Mouse (Mus musculus): ENCODE measurements around the gene Mrpl37. TPM values are rescaled to one million over a fixed set of nuclear protein-coding genes. Genes with fewer than 3 reads are reported as not detected.

Gene Mrpl37
- polyA plus RNA-seq, 1 experiment from 2014 or later = 122 TPM

- Histone ChIP-seq H3K9me3 (replicated peaks; ENCODE audit: control insufficient read depth, low read length) (no peaks in the 10 kb centered on the region), H3K36me3 (replicated peaks; ENCODE audit: control insufficient read depth, insufficient read depth, low read depth, low read length) (peaks cover 3% of the 10 kb centered on the region; the same call in 1 of the 2 replicates), H3K4me2 (ENCODE audit: low read depth, low read length) (no peak overlapping the region), H3K27me3 (ENCODE audit: control insufficient read depth, insufficient read depth, low read length) (no peaks in the 10 kb centered on the region), H3K27ac (replicated peaks; ENCODE audit: low read depth, low read length) (no peak overlapping the region), H3K9ac (replicated peaks; ENCODE audit: low read length) (no peak overlapping the region), H3K4me1 (ENCODE audit: control insufficient read depth, insufficient read depth, low read length) (peaks cover 2% of the 10 kb centered on the region), H3K4me3 (ENCODE audit: low read depth, low read length) (no peak overlapping the region)
- DNase-seq (ENCODE audit: low spot score) (no peak), ATAC-seq (replicated peaks; ENCODE audit: insufficient number of reproducible peaks, low FRiP score, low TSS enrichment, low read depth) (no peak)
- WGBS = 90% methylated on average over 3 of the region's 3 CpGs
Observed at GRCm38 (mm10) chr4:107063214-107063613, 3.5 kb downstream of the Mrpl37 start.

GRCm38 (mm10) chr4:107061560-107061959 is 5.1 kb downstream of the Mrpl37 start:
- WGBS = 88% methylated on average over 4 of the region's 4 CpGs
- DNase-seq (ENCODE audit: low spot score) (no peak), ATAC-seq (replicated peaks; ENCODE audit: insufficient number of reproducible peaks, low FRiP score, low TSS enrichment, low read depth) (no peak)
- Histone ChIP-seq H3K4me3 (ENCODE audit: low read depth, low read length) (no peak overlapping the region), H3K36me3 (replicated peaks; ENCODE audit: control insufficient read depth, insufficient read depth, low read depth, low read length) (peaks cover 3% of the 10 kb centered on the region), H3K4me1 (ENCODE audit: control insufficient read depth, insufficient read depth, low read length) (peaks cover 2% of the 10 kb centered on the region), H3K9me3 (replicated peaks; ENCODE audit: control insufficient read depth, low read length) (no peaks in the 10 kb centered on the region), H3K27ac (replicated peaks; ENCODE audit: low read depth, low read length) (no peak overlapping the region), H3K27me3 (ENCODE audit: control insufficient read depth, insufficient read depth, low read length) (no peaks in the 10 kb centered on the region), H3K9ac (replicated peaks; ENCODE audit: low read length) (no peak overlapping the region), H3K4me2 (ENCODE audit: low read depth, low read length) (no peak overlapping the region)

GRCm38 (mm10) chr4:107058781-107059180 is 7.9 kb downstream of the Mrpl37 start:
- Histone ChIP-seq H3K27me3 (ENCODE audit: control insufficient read depth, insufficient read depth, low read length) (no peaks in the 10 kb centered on the region), H3K36me3 (replicated peaks; ENCODE audit: control insufficient read depth, insufficient read depth, low read depth, low read length) (peaks cover 3% of the 10 kb centered on the region), H3K9ac (replicated peaks; ENCODE audit: low read length) (no peak overlapping the region), H3K4me1 (ENCODE audit: control insufficient read depth, insufficient read depth, low read length) (no peaks in the 10 kb centered on the region), H3K4me2 (ENCODE audit: low read depth, low read length) (no peak overlapping the region), H3K4me3 (ENCODE audit: low read depth, low read length) (no peak overlapping the region), H3K27ac (replicated peaks; ENCODE audit: low read depth, low read length) (no peak overlapping the region), H3K9me3 (replicated peaks; ENCODE audit: control insufficient read depth, low read length) (no peaks in the 10 kb centered on the region)
- 88% methylated on average over 6 of the region's 6 CpGs for WGBS
- DNase-seq (ENCODE audit: low spot score) (no peak), ATAC-seq (replicated peaks; ENCODE audit: insufficient number of reproducible peaks, low FRiP score, low TSS enrichment, low read depth) (no peak)

GRCm38 (mm10) chr4:107058346-107058745 is 8.3 kb downstream of the Mrpl37 start:
- 85% methylated on average over 5 of the region's 5 CpGs for WGBS
- H3K27ac ChIP-seq (replicated peaks; ENCODE audit: low read depth, low read length) = no peak overlapping the region
- H3K9me3 ChIP-seq (replicated peaks; ENCODE audit: control insufficient read depth, low read length) = no peaks in the 10 kb centered on the region
- H3K36me3 ChIP-seq (replicated peaks; ENCODE audit: control insufficient read depth, insufficient read depth, low read depth, low read length) = peaks cover 3% of the 10 kb centered on the region
- H3K4me3 ChIP-seq (ENCODE audit: low read depth, low read length) = no peak overlapping the region
- no peak for DNase-seq (ENCODE audit: low spot score)
- H3K4me2 ChIP-seq (ENCODE audit: low read depth, low read length) = no peak overlapping the region
- H3K4me1 ChIP-seq (ENCODE audit: control insufficient read depth, insufficient read depth, low read length) = no peaks in the 10 kb centered on the region
- H3K27me3 ChIP-seq (ENCODE audit: control insufficient read depth, insufficient read depth, low read length) = no peaks in the 10 kb centered on the region
- no peak overlapping the region for H3K9ac ChIP-seq (replicated peaks; ENCODE audit: low read length)
- no peak for ATAC-seq (replicated peaks; ENCODE audit: insufficient number of reproducible peaks, low FRiP score, low TSS enrichment, low read depth)

- no peak overlapping the region for H3K27ac ChIP-seq (replicated peaks; ENCODE audit: low read depth, low read length)
- WGBS = 78% methylated on average over 3 of the region's 3 CpGs
- H3K36me3 ChIP-seq (replicated peaks; ENCODE audit: control insufficient read depth, insufficient read depth, low read depth, low read length) = peaks cover 3% of the 10 kb centered on the region
- no peak overlapping the region for H3K4me2 ChIP-seq (ENCODE audit: low read depth, low read length)
- no peak overlapping the region for H3K9ac ChIP-seq (replicated peaks; ENCODE audit: low read length)
- no peaks in the 10 kb centered on the region for H3K27me3 ChIP-seq (ENCODE audit: control insufficient read depth, insufficient read depth, low read length)
- no peaks in the 10 kb centered on the region for H3K4me1 ChIP-seq (ENCODE audit: control insufficient read depth, insufficient read depth, low read length)
- no peak overlapping the region for H3K4me3 ChIP-seq (ENCODE audit: low read depth, low read length)
- H3K9me3 ChIP-seq (replicated peaks; ENCODE audit: control insufficient read depth, low read length) = no peaks in the 10 kb centered on the region
- ATAC-seq (replicated peaks; ENCODE audit: insufficient number of reproducible peaks, low FRiP score, low TSS enrichment, low read depth) (no peak), DNase-seq (ENCODE audit: low spot score) (no peak)
Observed at GRCm38 (mm10) chr4:107056088-107056487, 10.6 kb downstream of the Mrpl37 start.

GRCm38 (mm10) chr4:107052962-107053553 is 13.6 kb downstream of the Mrpl37 start:
- Histone ChIP-seq H3K4me2 (ENCODE audit: low read depth, low read length) (no peak overlapping the region), H3K4me3 (ENCODE audit: low read depth, low read length) (no peak overlapping the region), H3K27ac (replicated peaks; ENCODE audit: low read depth, low read length) (no peak overlapping the region), H3K27me3 (ENCODE audit: control insufficient read depth, insufficient read depth, low read length) (no peaks in the 10 kb centered on the region), H3K36me3 (replicated peaks; ENCODE audit: control insufficient read depth, insufficient read depth, low read depth, low read length) (peaks cover 6% of the 10 kb centered on the region), H3K9me3 (replicated peaks; ENCODE audit: control insufficient read depth, low read length) (no peaks in the 10 kb centered on the region), H3K4me1 (ENCODE audit: control insufficient read depth, insufficient read depth, low read length) (no peaks in the 10 kb centered on the region), H3K9ac (replicated peaks; ENCODE audit: low read length) (no peak overlapping the region)
- ATAC-seq (replicated peaks; ENCODE audit: insufficient number of reproducible peaks, low FRiP score, low TSS enrichment, low read depth) = no peak
- WGBS = 48% methylated on average over 5 of the region's 5 CpGs
- no peak for DNase-seq (ENCODE audit: low spot score)

GRCm38 (mm10) chr4:107051889-107052288 is 14.8 kb downstream of the Mrpl37 start:
- H3K4me3 ChIP-seq (ENCODE audit: low read depth, low read length) = no peak overlapping the region
- DNase-seq (ENCODE audit: low spot score) (no peak), ATAC-seq (replicated peaks; ENCODE audit: insufficient number of reproducible peaks, low FRiP score, low TSS enrichment, low read depth) (no peak)
- H3K36me3 ChIP-seq (replicated peaks; ENCODE audit: control insufficient read depth, insufficient read depth, low read depth, low read length) = peaks cover 10% of the 10 kb centered on the region
- no peaks in the 10 kb centered on the region for H3K4me1 ChIP-seq (ENCODE audit: control insufficient read depth, insufficient read depth, low read length)
- H3K9ac ChIP-seq (replicated peaks; ENCODE audit: low read length) = no peak overlapping the region
- no peak overlapping the region for H3K4me2 ChIP-seq (ENCODE audit: low read depth, low read length)
- no peak overlapping the region for H3K27ac ChIP-seq (replicated peaks; ENCODE audit: low read depth, low read length)
- no peaks in the 10 kb centered on the region for H3K27me3 ChIP-seq (ENCODE audit: control insufficient read depth, insufficient read depth, low read length)
- no peaks in the 10 kb centered on the region for H3K9me3 ChIP-seq (replicated peaks; ENCODE audit: control insufficient read depth, low read length)
- WGBS = 53% methylated on average over 4 of the region's 4 CpGs

- H3K9ac ChIP-seq (replicated peaks; ENCODE audit: low read length) = no peak overlapping the region
- peaks cover 20% of the 10 kb centered on the region for H3K36me3 ChIP-seq (replicated peaks; ENCODE audit: control insufficient read depth, insufficient read depth, low read depth, low read length)
- H3K27me3 ChIP-seq (ENCODE audit: control insufficient read depth, insufficient read depth, low read length) = no peaks in the 10 kb centered on the region
- ATAC-seq (replicated peaks; ENCODE audit: insufficient number of reproducible peaks, low FRiP score, low TSS enrichment, low read depth) (no peak), DNase-seq (ENCODE audit: low spot score) (no peak)
- H3K27ac ChIP-seq (replicated peaks; ENCODE audit: low read depth, low read length) = no peak overlapping the region
- no peak overlapping the region for H3K4me3 ChIP-seq (ENCODE audit: low read depth, low read length)
- WGBS = 89% methylated on average over 11 of the region's 11 CpGs
- no peaks in the 10 kb centered on the region for H3K9me3 ChIP-seq (replicated peaks; ENCODE audit: control insufficient read depth, low read length)
- H3K4me1 ChIP-seq (ENCODE audit: control insufficient read depth, insufficient read depth, low read length) = no peaks in the 10 kb centered on the region
- H3K4me2 ChIP-seq (ENCODE audit: low read depth, low read length) = no peak overlapping the region
Observed at GRCm38 (mm10) chr4:107048568-107049162, 18.0 kb downstream of the Mrpl37 start.

Data from embryonic facial prominence, embryonic 11.5 days (tissue).